Mouse (Mus musculus) T-helper 1 cell (primary cell): ENCODE results near the gene Ostn.
"Not testable (repeated sequence)": the region's sequence is repeated elsewhere in the genome, so short reads cannot be mapped to it uniquely, and the experiment has no call there.

Experiments used
- in situ Hi-C: fragments of 300-600 bp; cut with MboI, MseI; formaldehyde crosslinking; loops from one replicate; pipeline ENCODE4 v1.15.1; 2025; ENCODE audit warnings: high pct_unique_total_duplicates

Gene Ostn

GRCm38 (mm10) chr16:27307189-27307588 is at the start of gene Ostn:
Gene Ostn, plus strand, starts transcription at chr16:27307489.
- in situ Hi-C loops: not testable (repeated sequence)

- in situ Hi-C loops: no loop called here
Measured at GRCm38 (mm10) chr16:27268748-27269147, 38.5 kb upstream of the Ostn start.

- in situ Hi-C loops: no loop called here
Measured at GRCm38 (mm10) chr16:27287410-27287809, 19.9 kb upstream of the Ostn start.

- in situ Hi-C loops: no loop called here
Measured at GRCm38 (mm10) chr16:27296508-27296907, 10.8 kb upstream of the Ostn start.

- in situ Hi-C loops: no loop called here
Measured at GRCm38 (mm10) chr16:27296929-27297328, 10.4 kb upstream of the Ostn start.

- in situ Hi-C loops: no loop called here
Measured at GRCm38 (mm10) chr16:27319099-27319498, 11.8 kb downstream of the Ostn start.

- in situ Hi-C loops: no loop called here
Measured at GRCm38 (mm10) chr16:27322047-27322446, 14.8 kb downstream of the Ostn start.

- in situ Hi-C loops: no loop called here
Measured at GRCm38 (mm10) chr16:27326463-27326862, 19.2 kb downstream of the Ostn start.

- in situ Hi-C loops: no loop called here
Measured at GRCm38 (mm10) chr16:27347521-27347920, 40.2 kb downstream of the Ostn start.

- in situ Hi-C loops: no loop called here
Measured at GRCm38 (mm10) chr16:27348359-27348758, 41.1 kb downstream of the Ostn start.

GRCm38 (mm10) chr16:27349235-27349634 is 41.9 kb downstream of the Ostn start:
- in situ Hi-C loops: no loop called here

GRCm38 (mm10) chr16:27349878-27350532 is 42.7 kb downstream of the Ostn start:
- in situ Hi-C loops: loop anchor here (5.0 kb wide), 1 partner anchor 52 kb away; no protein-coding TSS in a partner anchor

GRCm38 (mm10) chr16:27354464-27354863 is 47.2 kb downstream of the Ostn start:
- in situ Hi-C loops: loop anchor here (5.0 kb wide), 1 partner anchor 48 kb away; no protein-coding TSS in a partner anchor

- in situ Hi-C loops: no loop called here
Measured at GRCm38 (mm10) chr16:27360059-27360458, 52.8 kb downstream of the Ostn start.

- in situ Hi-C loops: no loop called here
Measured at GRCm38 (mm10) chr16:27370191-27370590, 62.9 kb downstream of the Ostn start, which contains the start of gene Uts2b. Gene Uts2b, minus strand, starts transcription at chr16:27370239.

GRCm38 (mm10) chr16:27370700-27371099 is 63.4 kb downstream of the Ostn start:
- in situ Hi-C loops: no loop called here

- in situ Hi-C loops: no loop called here
Measured at GRCm38 (mm10) chr16:27374139-27374538, 66.8 kb downstream of the Ostn start.

GRCm38 (mm10) chr16:27375318-27375717 is 68.0 kb downstream of the Ostn start:
- in situ Hi-C loops: no loop called here

- in situ Hi-C loops: no loop called here
Measured at GRCm38 (mm10) chr16:27376556-27376955, 69.3 kb downstream of the Ostn start.

GRCm38 (mm10) chr16:27382217-27382616 is 74.9 kb downstream of the Ostn start:
- in situ Hi-C loops: no loop called here

GRCm38 (mm10) chr16:27384893-27385603 is 77.8 kb downstream of the Ostn start:
- in situ Hi-C loops: no loop called here

GRCm38 (mm10) chr16:27385649-27386048 is 78.4 kb downstream of the Ostn start:
- in situ Hi-C loops: no loop called here

- in situ Hi-C loops: no loop called here
Measured at GRCm38 (mm10) chr16:27386850-27387407, 79.6 kb downstream of the Ostn start.
